Mouse (Mus musculus) liver, embryonic 11.5 days (tissue): ENCODE data around the gene Pgm2l1. TPM values are rescaled to one million over a fixed set of nuclear protein-coding genes. Genes with fewer than 3 reads are reported as not detected.

ENCODE experiments used
- ATAC-seq: fragments of 200-750 bp; cut with Nextera tagmentation; replicated peaks from 2 replicates; pipeline ENCODE4 v1.8.0; 2017; ENCODE audit warnings: moderate number of reproducible peaks, mild to moderate bottlenecking, moderate TSS enrichment, moderate library complexity; ENCODE audit not compliant: low FRiP score
- DNase-seq: peaks from one replicate; pipeline ENCODE4 v3.0.0-alpha.2; 2017; ENCODE audit warnings: low spot score
- H3K27ac ChIP-seq: fragments of 300-500 bp; sonication (generic); 2 replicates; pipeline ENCODE4 v1.5.1; 2014; ENCODE audit warnings: mild to moderate bottlenecking, low read depth, low read length, control low read depth
- H3K27me3 ChIP-seq: fragments of 300-500 bp; sonication (generic); replicated peaks from 2 replicates; pipeline ENCODE4 v1.6.1; 2014; ENCODE audit warnings: low read length, mixed read lengths; ENCODE audit not compliant: control insufficient read depth, insufficient read depth
- H3K36me3 ChIP-seq: fragments of 300-500 bp; sonication (generic); 2 replicates; pipeline ENCODE4 v1.6.1; 2014; ENCODE audit warnings: mild to moderate bottlenecking, low read length, moderate library complexity, mixed read lengths; ENCODE audit not compliant: control insufficient read depth, insufficient read depth
- H3K4me1 ChIP-seq: fragments of 300-500 bp; sonication (generic); replicated peaks from 2 replicates; pipeline ENCODE4 v1.6.1; 2014; ENCODE audit warnings: low read length, mixed read lengths; ENCODE audit not compliant: control insufficient read depth, insufficient read depth
- H3K4me2 ChIP-seq: fragments of 300-500 bp; sonication (generic); 2 replicates; pipeline ENCODE4 v1.6.1; 2014; ENCODE audit warnings: mild to moderate bottlenecking, control low read depth, moderate library complexity
- H3K4me3 ChIP-seq: fragments of 300-500 bp; sonication (generic); 2 replicates; pipeline ENCODE4 v1.5.1; 2014; ENCODE audit warnings: low read depth, low read length, control low read depth
- H3K9ac ChIP-seq: fragments of 300-500 bp; sonication (generic); 2 replicates; pipeline ENCODE4 v1.6.1; 2014; ENCODE audit warnings: low read depth, low read length, control low read depth
- H3K9me3 ChIP-seq: fragments of 300-500 bp; sonication (generic); 2 replicates; pipeline ENCODE4 v1.6.1; 2016; ENCODE audit warnings: low read length, inconsistent platforms, mixed read lengths; ENCODE audit not compliant: control insufficient read depth
- WGBS: fragments of 180-500 bp; shearing (Covaris S2); extraction: QIAGEN DNeasy Blood & Tissue Kit; methylation state at CpG from one replicate; pipeline ENCODE4 v1.1.7; 2014; 5-methylcytosine and 5-hydroxymethylcytosine counted together
- polyA plus RNA-seq: library from polyadenylated mRNA; unstranded; fragments of >200 nt; fragmentation: Nextera tagmentation; extraction: Ambion mirVana; gene quantifications from 2 replicates; pipeline ENCODE4 v1.2.1, GENCODE M21; 2014

Pgm2l1 gene
- polyA plus RNA-seq, 1 experiment from 2014 or later, result 3.0 TPM

- Histone ChIP-seq H3K27me3 (no peaks in the 10 kb centered on the region), H3K9me3 (no peaks in the 10 kb centered on the region), H3K9ac (no peak overlapping the region), H3K4me2 (no peak overlapping the region), H3K36me3 (no peaks in the 10 kb centered on the region), H3K4me3 (no peak overlapping the region), H3K4me1 (peaks cover 17% of the 10 kb centered on the region), H3K27ac (no peak overlapping the region)
- no peak for ATAC-seq
- 61% methylated on average over 1 of the region's 1 CpGs for WGBS
- DNase-seq, result no peak
These were observed 82.0 kb downstream of the Pgm2l1 start for GRCm38 (mm10) chr7:100309216-100309615.

- 53% methylated on average over 6 of the region's 6 CpGs for WGBS
- H3K9ac ChIP-seq, result no peak overlapping the region
- H3K4me2 ChIP-seq, result no peak overlapping the region
- H3K36me3 ChIP-seq, result no peaks in the 10 kb centered on the region
- H3K4me1 ChIP-seq, result peaks cover 17% of the 10 kb centered on the region
- ATAC-seq (no peak), DNase-seq (no peak)
- H3K9me3 ChIP-seq, result no peaks in the 10 kb centered on the region
- no peaks in the 10 kb centered on the region for H3K27me3 ChIP-seq
- H3K4me3 ChIP-seq, result no peak overlapping the region
- no peak overlapping the region for H3K27ac ChIP-seq
These were observed 82.5 kb downstream of the Pgm2l1 start for GRCm38 (mm10) chr7:100309679-100310078.

- no peak for ATAC-seq
- Histone ChIP-seq H3K9me3 (no peaks in the 10 kb centered on the region), H3K27me3 (no peaks in the 10 kb centered on the region), H3K27ac (no peak overlapping the region), H3K9ac (no peak overlapping the region), H3K4me3 (no peak overlapping the region), H3K4me2 (no peak overlapping the region), H3K4me1 (peaks cover 17% of the 10 kb centered on the region), H3K36me3 (0 out of 2 replicates have a peak, but pooled peaks cover under 1% of the 10 kb centered on the region)
- no peak for DNase-seq
- WGBS, result 69% methylated on average over 12 of the region's 12 CpGs
These were observed 83.1 kb downstream of the Pgm2l1 start for GRCm38 (mm10) chr7:100310290-100310689.

GRCm38 (mm10) chr7:100312716-100313115, 85.5 kb downstream of the Pgm2l1 start:
- Histone ChIP-seq H3K9ac (no peak overlapping the region), H3K27me3 (no peaks in the 10 kb centered on the region), H3K27ac (no peak overlapping the region), H3K4me1 (peaks cover 25% of the 10 kb centered on the region), H3K36me3 (0 out of 2 replicates have a peak, but pooled peaks cover 2% of the 10 kb centered on the region), H3K9me3 (no peaks in the 10 kb centered on the region), H3K4me3 (no peak overlapping the region), H3K4me2 (no peak overlapping the region)
- DNase-seq (no peak), ATAC-seq (no peak)
- WGBS, result 49% methylated on average over 4 of the region's 4 CpGs

GRCm38 (mm10) chr7:100316924-100317323, 89.7 kb downstream of the Pgm2l1 start:
- Histone ChIP-seq H3K4me2 (0 out of 2 replicates have a peak overlapping the region, but pooled peaks have one; percentile 3), H3K36me3 (peaks cover 2% of the 10 kb centered on the region; the same call in 1 of the 2 replicates), H3K4me3 (no peak overlapping the region), H3K27me3 (no peaks in the 10 kb centered on the region), H3K4me1 (peaks cover 17% of the 10 kb centered on the region), H3K9me3 (no peaks in the 10 kb centered on the region), H3K9ac (no peak overlapping the region), H3K27ac (0 out of 2 replicates have a peak overlapping the region, but pooled peaks have one; percentile 50)
- peak; percentile 83 for ATAC-seq
- WGBS, result 42% methylated on average over 8 of the region's 8 CpGs
- DNase-seq, result no peak

GRCm38 (mm10) chr7:100317534-100317933, 90.3 kb downstream of the Pgm2l1 start:
- peak; percentile 77 for ATAC-seq

GRCm38 (mm10) chr7:100323721-100324120, 96.5 kb downstream of the Pgm2l1 start:
- DNase-seq (no peak), ATAC-seq (no peak)
- WGBS, result 85% methylated on average over 3 of the region's 3 CpGs
- Histone ChIP-seq H3K36me3 (peaks cover 2% of the 10 kb centered on the region), H3K27ac (no peak overlapping the region), H3K4me3 (no peak overlapping the region), H3K9me3 (no peaks in the 10 kb centered on the region), H3K4me2 (no peak overlapping the region), H3K4me1 (no peaks in the 10 kb centered on the region), H3K9ac (no peak overlapping the region), H3K27me3 (no peaks in the 10 kb centered on the region)

More at GRCm38 (mm10) chr7:100317534-100317933, 90.3 kb downstream of the Pgm2l1 start:
- H3K36me3 ChIP-seq, result peaks cover 2% of the 10 kb centered on the region; the same call in 1 of the 2 replicates
- peaks cover 17% of the 10 kb centered on the region for H3K4me1 ChIP-seq
- no peak overlapping the region for H3K4me2 ChIP-seq
- H3K27me3 ChIP-seq, result no peaks in the 10 kb centered on the region
- no peak for DNase-seq
- H3K27ac ChIP-seq, result 0 out of 2 replicates have a peak overlapping the region, but pooled peaks have one; percentile 50
- WGBS, result 87% methylated on average over 5 of the region's 5 CpGs
- H3K9me3 ChIP-seq, result no peaks in the 10 kb centered on the region
- H3K4me3 ChIP-seq, result no peak overlapping the region
- H3K9ac ChIP-seq, result no peak overlapping the region

GRCm38 (mm10) chr7:100325482-100325881, 98.3 kb downstream of the Pgm2l1 start:
- Histone ChIP-seq H3K4me1 (no peaks in the 10 kb centered on the region), H3K36me3 (peaks cover 5% of the 10 kb centered on the region; the same call in 1 of the 2 replicates), H3K9ac (no peak overlapping the region), H3K4me2 (no peak overlapping the region), H3K27me3 (no peaks in the 10 kb centered on the region), H3K9me3 (no peaks in the 10 kb centered on the region), H3K27ac (no peak overlapping the region), H3K4me3 (no peak overlapping the region)
- no peak for ATAC-seq
- no peak for DNase-seq
- WGBS, result 77% methylated on average over 6 of the region's 6 CpGs

GRCm38 (mm10) chr7:100327514-100327913, 100.3 kb downstream of the Pgm2l1 start:
- Histone ChIP-seq H3K27ac (no peak overlapping the region), H3K4me3 (no peak overlapping the region), H3K9me3 (no peaks in the 10 kb centered on the region), H3K36me3 (peaks cover 9% of the 10 kb centered on the region), H3K4me2 (no peak overlapping the region), H3K9ac (no peak overlapping the region), H3K4me1 (no peaks in the 10 kb centered on the region), H3K27me3 (no peaks in the 10 kb centered on the region)
- ATAC-seq (no peak; the same call in 1 of the 2 replicates), DNase-seq (no peak)
- 77% methylated on average over 7 of the region's 7 CpGs for WGBS
